Mouse (Mus musculus) neural tube, embryonic 10.5 days (tissue): ENCODE measurements around the gene Ccdc194.

Experiments
- DNase-seq: peaks from one replicate; pipeline ENCODE4 v3.0.0-alpha.2; 2017; ENCODE audit warnings: low spot score; ENCODE audit errors: extremely low spot score

The Ccdc194 gene

GRCm38 (mm10) chr8:71525226-71526050 lies at the start of gene Ccdc194:
Ccdc194 (minus strand) TSS chr8:71525711.
- no peak for DNase-seq

DNA sequence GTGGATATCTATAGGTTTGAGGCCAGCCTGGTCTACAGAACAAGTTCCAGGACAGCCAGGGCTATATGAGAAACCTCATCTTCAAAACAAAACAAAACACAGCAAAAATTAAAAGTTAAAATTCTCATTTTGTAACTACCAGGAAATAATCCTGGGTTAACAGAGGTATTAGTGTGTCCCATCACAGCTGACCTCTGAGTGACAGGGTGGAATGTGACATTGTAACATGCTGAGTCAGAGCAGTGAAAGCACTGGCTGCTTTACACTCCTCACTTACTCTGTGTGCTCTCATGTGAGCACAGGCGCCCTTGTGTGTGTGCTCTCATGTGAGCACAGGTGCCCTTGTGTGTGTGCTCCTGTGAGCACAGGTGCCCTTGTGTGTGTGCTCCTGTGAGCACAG lies 49.5 kb upstream of the Ccdc194 start:
- no peak for DNase-seq

DNA sequence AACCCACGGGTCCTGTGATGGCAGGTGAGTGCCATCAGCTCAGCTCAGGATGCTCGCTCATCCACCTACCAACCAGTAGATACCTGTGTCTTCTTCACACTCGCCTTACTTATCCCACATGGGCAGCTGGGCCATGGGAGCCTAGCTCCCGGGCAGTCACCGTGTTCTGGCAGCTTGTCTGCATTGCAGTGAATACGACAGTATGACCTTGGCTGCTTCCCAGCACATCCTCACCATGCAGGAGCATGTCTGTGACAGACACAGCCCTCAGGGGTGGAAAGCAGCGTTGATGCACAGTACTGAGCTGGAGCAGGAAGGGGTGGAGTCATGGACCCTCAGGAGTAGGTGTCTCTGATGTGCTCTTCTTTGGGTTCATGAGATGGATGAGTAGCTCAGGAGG lies 48.9 kb upstream of the Ccdc194 start:
- DNase-seq, result no peak

GRCm38 (mm10) chr8:71572847-71573633 lies 47.5 kb upstream of the Ccdc194 start:
- no peak for DNase-seq

GRCm38 (mm10) chr8:71572077-71572476 lies 46.6 kb upstream of the Ccdc194 start:
- DNase-seq, result no peak

DNA sequence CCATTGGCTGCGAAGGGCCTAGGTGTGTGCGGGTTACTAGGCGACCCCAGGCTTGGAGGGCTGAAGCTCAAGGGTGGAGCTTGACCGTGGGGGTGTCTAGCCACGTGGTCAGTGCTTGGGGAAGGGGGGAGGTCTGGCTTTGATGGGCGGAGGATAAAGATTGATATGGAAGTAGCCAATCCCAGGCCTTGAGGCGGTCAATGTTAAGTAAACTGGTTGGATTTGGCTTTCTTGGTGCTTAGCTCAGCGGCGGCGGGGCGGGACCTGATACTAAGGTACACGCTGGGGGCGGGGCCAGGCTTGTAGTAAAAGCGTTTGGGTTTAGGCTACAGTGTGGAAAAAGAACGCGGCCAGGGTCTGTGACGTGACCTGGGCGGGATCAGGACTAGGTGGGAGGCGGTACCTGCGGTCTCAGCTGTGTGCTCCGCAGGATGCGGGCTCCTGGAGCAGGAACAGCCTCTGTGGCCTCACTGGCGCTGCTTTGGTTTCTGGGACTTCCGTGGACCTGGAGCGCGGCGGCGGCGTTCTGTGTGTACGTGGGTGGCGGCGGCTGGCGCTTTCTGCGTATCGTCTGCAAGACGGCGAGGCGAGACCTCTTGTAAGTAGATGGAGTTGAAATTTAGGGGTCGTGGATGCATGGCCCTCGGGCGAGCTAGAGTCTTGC lies 44.9 kb upstream of the Ccdc194 start:
- peak; percentile 84 for DNase-seq

DNA sequence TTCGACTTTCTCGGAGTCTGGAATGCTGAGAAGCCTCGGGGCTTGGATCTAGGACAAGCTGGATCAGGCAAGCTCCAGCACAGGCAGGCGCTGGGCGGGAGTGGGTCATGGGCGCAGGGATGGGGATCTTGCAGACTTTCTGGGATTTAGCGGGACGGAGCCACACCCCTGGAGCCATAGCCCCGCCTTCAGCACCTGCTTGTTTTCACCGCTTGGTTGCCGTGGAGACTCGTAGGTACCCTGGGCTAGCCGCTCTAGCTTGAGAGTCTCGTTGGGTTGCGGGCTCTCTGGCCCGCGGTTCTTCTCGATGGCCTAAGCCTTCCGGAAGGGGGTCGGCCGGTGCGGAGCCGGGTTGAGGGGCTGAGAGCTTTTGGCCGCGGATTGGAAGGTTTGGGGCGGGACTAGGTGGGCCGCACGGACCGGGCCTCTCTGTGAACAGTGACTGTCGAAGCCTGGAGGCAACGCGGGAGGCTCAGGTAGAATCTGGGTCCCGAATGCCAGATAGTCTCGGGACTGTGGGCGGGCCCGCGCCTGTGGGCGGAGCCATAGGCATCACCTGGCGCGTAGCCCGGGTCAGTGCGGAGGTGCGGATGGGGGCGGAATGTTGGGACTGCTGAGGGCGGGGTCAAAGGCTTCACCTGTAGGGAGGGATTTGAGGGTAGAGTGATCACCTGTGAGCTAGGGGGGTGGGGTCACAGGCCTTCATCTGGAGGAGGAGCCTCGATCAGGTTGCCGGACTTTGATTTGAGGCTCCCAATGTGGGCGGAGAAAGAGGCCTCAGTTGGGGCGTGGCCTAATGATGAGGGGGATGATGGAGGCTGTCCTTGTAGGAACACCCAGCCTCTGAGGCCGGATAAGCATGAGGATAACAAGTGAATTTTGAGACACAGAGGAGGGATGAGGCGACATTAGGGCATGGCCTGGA lies 44.1 kb upstream of the Ccdc194 start:
- peak; percentile 80 for DNase-seq

DNA sequence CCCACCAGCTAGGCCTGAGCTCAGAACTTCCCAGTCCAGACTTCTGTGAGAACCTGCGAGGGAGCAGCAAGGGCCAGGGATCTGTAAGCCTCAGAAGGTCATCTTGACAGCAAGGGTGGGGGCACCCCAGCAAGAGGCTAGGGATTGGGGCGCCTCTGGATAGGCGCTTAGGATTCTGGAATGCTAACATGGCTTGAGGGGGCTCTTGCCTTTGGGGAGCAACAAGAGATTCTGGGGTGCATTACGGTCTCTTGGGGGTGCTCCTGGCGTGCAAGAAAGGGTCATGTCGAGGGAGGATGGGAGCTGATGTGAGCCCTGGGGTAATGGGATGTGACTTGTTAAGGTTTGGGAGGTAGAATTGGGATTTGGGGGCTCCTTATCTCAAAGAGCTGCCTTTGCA lies 43.4 kb upstream of the Ccdc194 start:
- DNase-seq, result no peak

DNA sequence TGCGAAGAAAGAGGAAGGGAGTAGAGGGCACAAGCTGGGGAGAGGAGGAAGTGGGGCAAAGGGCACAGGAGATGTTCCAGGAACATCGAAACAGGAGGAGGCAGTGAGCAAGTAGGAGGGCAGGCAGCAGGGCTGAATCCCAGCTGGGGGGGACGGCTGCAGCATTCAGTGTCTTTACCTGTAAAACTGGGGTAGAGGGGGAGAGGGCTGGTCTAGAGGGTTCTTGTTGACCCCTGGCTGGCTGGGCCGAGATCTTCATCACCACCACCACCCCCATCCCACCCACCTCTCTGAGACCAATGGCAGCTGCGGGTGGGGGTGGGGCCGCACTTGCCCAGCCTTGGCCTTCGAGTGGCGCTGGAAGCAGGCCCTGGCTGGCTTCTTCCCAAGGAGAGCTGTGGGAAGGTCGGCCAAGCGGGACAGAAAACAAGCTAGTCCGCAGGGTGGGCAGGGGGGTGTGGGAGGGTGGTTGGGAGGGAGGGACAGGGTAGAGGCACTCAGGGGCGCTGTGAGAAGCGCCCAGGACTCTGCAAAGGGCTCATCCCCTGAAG lies 43.0 kb upstream of the Ccdc194 start, which contains the start of gene Slc27a1:
Gene Slc27a1, plus strand, starts transcription at position 496 of the 551 bp plus-strand sequence.
- no peak for DNase-seq

DNA sequence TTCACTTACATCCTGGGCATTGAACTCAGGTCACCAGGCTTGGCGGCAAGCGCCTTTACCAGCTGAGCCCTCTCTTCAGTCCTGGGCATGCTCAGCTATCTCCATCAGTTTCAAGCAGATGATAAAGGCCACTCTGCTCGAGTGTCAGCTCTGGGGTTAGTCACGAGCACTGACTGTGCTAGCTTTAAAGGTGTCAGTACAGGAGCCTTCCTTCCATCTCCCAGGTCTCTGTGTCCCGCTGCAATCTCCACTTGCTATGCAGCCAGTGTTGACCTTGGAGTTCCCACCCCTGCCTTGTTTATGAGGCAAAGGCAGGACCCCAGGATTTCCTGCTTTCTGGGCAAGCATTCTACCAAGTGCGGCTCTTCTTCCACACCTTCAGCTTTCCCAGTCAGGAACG lies 42.1 kb upstream of the Ccdc194 start:
- no peak for DNase-seq

GRCm38 (mm10) chr8:71566501-71566900 lies 41.0 kb upstream of the Ccdc194 start, which contains the start of gene Nxnl1:
Nxnl1 (minus strand) TSS chr8:71566601.
- no peak for DNase-seq

GRCm38 (mm10) chr8:71563992-71564391 lies 38.5 kb upstream of the Ccdc194 start:
- no peak for DNase-seq

GRCm38 (mm10) chr8:71562751-71563150 lies 37.2 kb upstream of the Ccdc194 start:
- DNase-seq, result peak; percentile 68

- peak; percentile 82 for DNase-seq
These were observed 35.9 kb upstream of the Ccdc194 start for GRCm38 (mm10) chr8:71561401-71561800.

DNA sequence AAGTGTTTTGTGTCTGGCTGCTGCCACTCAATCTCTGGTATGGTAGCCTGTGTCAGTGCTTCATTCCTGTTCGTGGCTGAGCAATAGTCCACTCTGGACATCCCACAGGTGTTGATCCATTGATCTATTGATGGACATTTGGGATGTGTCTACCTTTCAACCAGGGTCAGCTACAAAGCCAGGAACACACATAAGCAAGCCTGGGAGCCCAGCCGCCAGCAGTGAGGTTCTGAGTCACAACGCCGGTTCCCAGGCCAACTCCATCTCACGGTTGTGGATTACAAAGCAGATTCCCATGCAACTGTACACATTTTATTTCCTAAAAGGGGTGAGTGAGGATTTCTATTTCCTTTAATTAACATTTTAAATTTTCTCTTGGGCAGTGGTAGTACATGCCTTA lies 35.3 kb upstream of the Ccdc194 start:
- no peak for DNase-seq

GRCm38 (mm10) chr8:71560071-71560470 lies 34.6 kb upstream of the Ccdc194 start:
- DNase-seq, result no peak

DNA sequence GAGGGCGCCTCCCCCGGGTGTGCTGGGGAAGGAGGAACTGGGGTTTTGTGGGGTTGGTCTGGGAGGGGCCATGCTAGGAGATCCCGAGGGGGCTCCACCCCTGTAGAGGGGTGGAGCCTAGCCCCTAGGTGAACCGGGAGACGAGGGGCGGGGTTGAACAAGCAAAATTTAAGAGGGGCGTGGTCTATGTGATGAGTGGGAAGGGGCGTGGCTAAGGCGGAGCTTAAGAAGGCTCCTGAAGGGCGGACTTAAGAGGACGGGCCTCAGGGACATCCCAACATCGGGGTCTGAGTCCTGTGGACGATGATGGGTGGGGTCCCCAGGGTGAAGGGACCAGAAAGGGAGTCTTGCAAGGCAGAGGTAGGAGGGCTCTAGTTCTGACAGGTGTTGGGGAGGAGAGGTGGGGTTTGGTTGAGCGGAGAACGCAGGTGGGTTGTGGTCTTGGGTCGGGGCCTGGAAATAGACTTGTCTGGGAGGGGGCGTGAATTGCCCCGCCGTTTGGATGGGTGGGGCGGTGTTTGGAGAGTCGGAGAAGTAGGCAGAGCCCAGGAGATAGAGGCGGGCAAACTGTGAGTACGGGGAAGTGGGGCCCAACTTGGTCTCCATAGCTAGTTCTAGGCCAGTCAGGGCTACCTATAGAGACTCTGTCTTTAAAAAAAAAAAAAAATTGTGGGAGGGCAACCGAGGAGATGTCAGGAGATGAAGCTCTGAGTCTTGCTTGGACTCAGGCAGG lies 33.6 kb upstream of the Ccdc194 start:
- DNase-seq, result peak; percentile 47

GRCm38 (mm10) chr8:71558071-71558957 lies 32.8 kb upstream of the Ccdc194 start, which contains the start of gene Tmem221:
Tmem221 (minus strand) TSS chr8:71558871.
- DNase-seq, result no peak

DNA sequence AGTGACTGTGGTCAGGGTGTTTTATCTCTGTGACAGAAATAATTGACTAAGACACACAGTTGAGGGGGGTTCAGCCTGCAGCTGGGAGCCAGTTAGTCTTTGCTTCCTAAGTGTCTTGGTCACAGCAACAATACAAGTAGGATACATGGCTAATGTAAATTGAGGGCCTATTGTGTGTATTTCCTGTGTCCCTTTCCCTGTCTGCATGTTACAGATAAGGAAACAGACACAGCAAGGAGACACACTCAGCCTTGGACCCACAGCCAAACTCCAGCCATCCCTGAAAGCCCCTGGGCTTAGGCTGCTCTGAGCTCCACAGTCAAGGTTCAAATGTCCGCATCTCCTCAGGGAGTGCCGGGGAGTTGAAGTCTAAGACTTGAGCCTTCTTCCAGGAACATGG lies 29.1 kb upstream of the Ccdc194 start:
- DNase-seq, result no peak
